Mouse (Mus musculus) hindbrain, postnatal 0 days (tissue): ENCODE results near the gene Rfng. TPM values are rescaled to one million over a fixed set of nuclear protein-coding genes. Genes with fewer than 3 reads are reported as not detected.

Experiments
- ATAC-seq: fragments of 200-750 bp; cut with Nextera tagmentation; 2 replicates; pipeline ENCODE4 v1.8.0; 2017; ENCODE audit warnings: mild to moderate bottlenecking, moderate TSS enrichment, moderate library complexity
- DNase-seq: peaks from one replicate; pipeline ENCODE4 v3.0.0-alpha.2; 2015; ENCODE audit warnings: low spot score
- H3K27ac ChIP-seq: fragments of 300-500 bp; sonication (generic); 2 replicates; pipeline ENCODE4 v1.5.1; 2014; ENCODE audit warnings: mild to moderate bottlenecking
- H3K27me3 ChIP-seq: fragments of 300-500 bp; sonication (generic); 2 replicates; pipeline ENCODE4 v1.6.1; 2014; ENCODE audit warnings: low read length, mixed read lengths; ENCODE audit not compliant: insufficient read depth
- H3K36me3 ChIP-seq: fragments of 300-500 bp; sonication (generic); 2 replicates; pipeline ENCODE4 v1.6.1; 2014; ENCODE audit warnings: low read length, mixed read lengths; ENCODE audit not compliant: insufficient read depth
- H3K4me1 ChIP-seq: fragments of 300-500 bp; sonication (generic); 2 replicates; pipeline ENCODE4 v1.6.1; 2014; ENCODE audit warnings: antibody characterized with exemption, low read length, mixed read lengths; ENCODE audit not compliant: insufficient read depth
- H3K4me2 ChIP-seq: fragments of 300-500 bp; sonication (generic); 2 replicates; pipeline ENCODE4 v1.6.1; 2014; ENCODE audit warnings: low read depth, mild to moderate bottlenecking, low read length, moderate library complexity, mixed read lengths
- H3K4me3 ChIP-seq: fragments of 300-500 bp; sonication (generic); 2 replicates; pipeline ENCODE4 v1.5.1; 2014; ENCODE audit warnings: low read length
- H3K9ac ChIP-seq: fragments of 300-500 bp; sonication (generic); replicated peaks from 2 replicates; pipeline ENCODE4 v1.6.1; 2014; ENCODE audit warnings: mild to moderate bottlenecking, low read length, moderate library complexity, mixed read lengths
- H3K9me3 ChIP-seq: fragments of 300-500 bp; sonication (generic); 2 replicates; pipeline ENCODE4 v1.6.1; 2016; ENCODE audit warnings: low read length, mixed read lengths
- CTCF ChIP-seq: IDR thresholded peaks from 2 replicates; pipeline ENCODE4 v1.5.1; 2016; ENCODE audit warnings: antibody characterized with exemption, control low read depth, low read depth
- WGBS: fragments of 180-500 bp; shearing (Covaris S2); extraction: QIAGEN DNeasy Blood & Tissue Kit; methylation state at CpG from one replicate; pipeline ENCODE4 v1.1.7; 2014; 5-methylcytosine and 5-hydroxymethylcytosine counted together
- polyA plus RNA-seq: library from polyadenylated mRNA; unstranded; fragments of >200 nt; fragmentation: Nextera tagmentation; extraction: Ambion mirVana; gene quantifications from 2 replicates; pipeline ENCODE4 v1.2.1, GENCODE M21; 2015
- total RNA-seq: library from RNA; depleted of rRNA; stranded (reverse); fragments of >200 nt; gene quantifications from 2 replicates; pipeline ENCODE4 v1.2.3, GENCODE M21; 2014; rRNA removed

The Rfng gene
- total and polyA plus RNA-seq, 2 experiments from 2014 or later, result 93.6 to 107 TPM

DNA sequence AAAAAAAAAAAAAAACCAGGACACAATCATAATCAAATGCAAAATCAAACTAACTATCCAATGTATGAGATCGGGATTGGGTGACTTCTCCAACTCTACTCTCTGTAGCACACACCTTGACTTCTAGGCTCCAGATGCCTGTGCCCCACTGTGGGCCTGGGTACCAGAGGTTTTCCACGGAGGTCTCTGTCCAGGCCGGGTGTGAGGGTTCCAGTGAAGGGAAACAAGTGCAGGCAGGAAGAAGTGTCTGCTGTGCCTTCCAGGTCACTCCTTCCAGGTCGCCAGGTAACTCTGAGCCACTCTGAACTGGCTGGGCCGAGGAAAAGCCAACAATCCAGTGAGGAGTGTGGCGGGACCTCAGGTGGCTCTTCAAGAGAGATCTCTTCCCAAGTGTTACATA is 47.6 kb downstream of the Rfng start:
- H3K4me1 ChIP-seq, result no peaks in the 10 kb centered on the region
- no peaks in the 10 kb centered on the region for H3K36me3 ChIP-seq
- H3K9ac ChIP-seq, result no peak overlapping the region
- no peaks in the 10 kb centered on the region for H3K27me3 ChIP-seq
- no peak overlapping the region for H3K27ac ChIP-seq
- no peak for TF ChIP-seq CTCF
- ATAC-seq (no peak), DNase-seq (no peak)
- H3K4me2 ChIP-seq, result no peak overlapping the region
- WGBS, result 79% methylated on average over 6 of the region's 6 CpGs
- no peaks in the 10 kb centered on the region for H3K9me3 ChIP-seq
- H3K4me3 ChIP-seq, result no peak overlapping the region

DNA sequence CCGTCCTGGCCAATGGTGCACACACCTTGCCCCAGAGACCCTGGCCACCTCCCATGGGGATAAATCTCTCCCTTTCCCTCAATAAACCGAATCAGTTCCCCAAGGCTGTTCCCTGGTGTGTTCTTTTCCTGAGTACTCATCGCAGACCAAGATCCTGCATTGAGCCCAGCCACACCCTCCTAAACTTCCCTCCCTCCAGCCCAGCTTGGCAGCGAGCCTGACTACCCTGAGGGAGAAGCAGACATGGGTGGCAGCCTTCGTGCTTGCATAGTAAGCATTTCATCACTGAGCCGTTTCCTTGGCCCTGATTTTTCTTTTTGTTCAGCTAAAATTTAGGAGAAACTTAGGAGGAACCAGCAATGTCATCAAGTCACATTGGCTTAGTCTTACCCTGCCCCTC is 50.5 kb downstream of the Rfng start:
- no peak overlapping the region for H3K9ac ChIP-seq
- no peak overlapping the region for H3K4me3 ChIP-seq
- no peak overlapping the region for H3K4me2 ChIP-seq
- no peak for ATAC-seq
- no peaks in the 10 kb centered on the region for H3K9me3 ChIP-seq
- H3K27ac ChIP-seq, result no peak overlapping the region
- no peaks in the 10 kb centered on the region for H3K36me3 ChIP-seq
- WGBS, result 53% methylated on average over 6 of the region's 6 CpGs
- no peaks in the 10 kb centered on the region for H3K27me3 ChIP-seq
- DNase-seq, result no peak
- TF ChIP-seq CTCF, result no peak
- H3K4me1 ChIP-seq, result no peaks in the 10 kb centered on the region

DNA sequence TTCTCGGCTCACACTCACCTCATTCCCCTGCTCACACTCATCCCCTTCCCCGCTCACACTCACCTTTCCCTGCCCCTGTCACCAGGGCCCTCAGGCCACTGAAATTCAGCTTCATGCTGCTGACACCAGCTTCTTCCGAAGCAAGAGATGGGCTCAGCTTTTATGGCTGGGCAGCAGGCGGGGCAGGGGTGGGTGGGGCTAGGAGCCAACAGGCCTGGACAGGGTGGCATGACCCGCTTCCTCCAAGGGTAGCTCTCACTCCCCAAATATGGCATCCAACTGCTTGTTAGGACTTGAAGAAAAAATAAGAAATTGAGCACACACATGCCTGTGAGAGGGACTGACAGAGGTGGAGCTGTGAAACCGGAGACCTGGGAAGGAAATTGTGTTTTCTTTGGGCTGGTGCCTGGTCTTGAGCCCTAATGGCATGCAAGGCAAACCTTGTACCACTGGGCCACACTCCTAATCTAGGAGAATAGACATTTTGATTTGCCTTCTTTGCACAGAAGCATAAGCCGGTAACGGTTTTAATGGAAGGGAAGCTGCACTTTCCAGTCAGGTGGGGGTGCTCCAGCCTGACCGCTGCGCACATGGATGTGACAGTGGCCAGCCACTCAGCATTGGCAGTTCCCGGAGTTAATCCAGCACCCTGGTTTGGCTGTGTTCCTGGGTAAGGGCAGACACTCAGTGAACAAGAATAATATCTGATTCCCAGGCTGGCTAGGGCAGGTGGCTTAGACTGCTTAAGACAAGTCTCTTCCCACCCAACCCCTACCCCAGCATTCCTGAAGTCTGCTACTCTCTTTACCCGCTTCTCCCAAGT is 51.9 kb downstream of the Rfng start, which contains the start of gene Cbr2:
Gene Cbr2 (minus strand): TSS at position 257 of the 823 bp plus-strand sequence.
- no peak for TF ChIP-seq CTCF
- H3K4me1 ChIP-seq, result no peaks in the 10 kb centered on the region
- no peaks in the 10 kb centered on the region for H3K9me3 ChIP-seq
- DNase-seq (no peak), ATAC-seq (no peak)
- WGBS, result 74% methylated on average over 12 of the region's 12 CpGs
- no peak within 1 kb of the TSS for H3K4me3 ChIP-seq
- no peak within 1 kb of the TSS for H3K27ac ChIP-seq
- no peak within 1 kb of the TSS for H3K4me2 ChIP-seq
- no peak within 1 kb of the TSS for H3K9ac ChIP-seq
- H3K36me3 ChIP-seq, result no peaks in the 10 kb centered on the region
- H3K27me3 ChIP-seq, result no peaks in the 10 kb centered on the region

DNA sequence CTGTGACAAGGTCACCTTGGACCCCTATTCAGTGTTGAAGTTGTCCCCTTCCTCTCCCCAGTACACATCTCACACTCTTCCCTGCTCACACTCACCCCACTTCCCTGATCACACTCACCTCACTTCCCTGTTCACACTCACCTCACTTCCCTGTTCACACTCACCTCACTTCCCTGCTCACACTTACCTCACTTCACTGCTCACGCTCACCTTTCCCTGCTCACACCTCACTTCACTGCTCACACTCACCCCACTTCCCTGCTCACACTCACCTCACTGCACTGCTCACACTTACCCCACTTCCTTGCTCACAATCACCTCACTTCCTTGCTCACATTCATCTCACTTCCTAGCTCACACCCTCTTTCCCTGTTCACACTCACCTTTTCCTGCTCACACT is 52.6 kb downstream of the Rfng start:
- no peak for DNase-seq
- Histone ChIP-seq H3K9me3 (no peaks in the 10 kb centered on the region), H3K36me3 (no peaks in the 10 kb centered on the region), H3K4me2 (no peak overlapping the region), H3K27ac (no peak overlapping the region), H3K4me3 (no peak overlapping the region), H3K27me3 (no peaks in the 10 kb centered on the region), H3K9ac (no peak overlapping the region), H3K4me1 (peaks cover 4% of the 10 kb centered on the region; the same call in 1 of the 2 replicates)
- 89% methylated on average over 1 of the region's 1 CpGs for WGBS
- ATAC-seq, result no peak
- no peak for TF ChIP-seq CTCF

Other genes starting within 250 kb of the Rfng start
- 144 and 192 TPM in 2 replicates for gene Mcrip1, start 234.5 kb downstream of the Rfng start, total RNA-seq
- 250 and 257 TPM in 2 replicates for gene Mcrip1, start 234.5 kb downstream of the Rfng start, polyA plus RNA-seq
- not detected in 2 replicates for gene Ppp1r27, start 233.1 kb downstream of the Rfng start, total RNA-seq
- not detected in 2 replicates for gene Ppp1r27, start 233.1 kb downstream of the Rfng start, polyA plus RNA-seq
- 147 and 174 TPM in 2 replicates for gene P4hb, start 211.0 kb downstream of the Rfng start, total RNA-seq
- 222 TPM in 2 replicates for gene P4hb, start 211.0 kb downstream of the Rfng start, polyA plus RNA-seq
- 252 and 297 TPM in 2 replicates for gene Arhgdia, start 202.6 kb downstream of the Rfng start, total RNA-seq
- 403 and 425 TPM in 2 replicates for gene Arhgdia, start 202.6 kb downstream of the Rfng start, polyA plus RNA-seq
- 95.2 and 114 TPM in 2 replicates for gene Alyref, start 185.8 kb downstream of the Rfng start, total RNA-seq
- gene Alyref, start 185.8 kb downstream of the Rfng start, polyA plus RNA-seq, result 185 and 189 TPM in 2 replicates
- 38.0 and 39.6 TPM in 2 replicates for gene Anapc11, start 185.8 kb downstream of the Rfng start, total RNA-seq
- gene Anapc11, start 185.8 kb downstream of the Rfng start, polyA plus RNA-seq, result 198 and 200 TPM in 2 replicates
- 0.78 TPM in 1 of 2 replicates, not detected in the other for gene Npb, start 175.7 kb downstream of the Rfng start, total RNA-seq
- gene Npb, start 175.7 kb downstream of the Rfng start, polyA plus RNA-seq, result 1.8 and 3.0 TPM in 2 replicates
- gene Pcyt2, start 166.3 kb downstream of the Rfng start, total RNA-seq, result 120 and 142 TPM in 2 replicates
- gene Pcyt2, start 166.3 kb downstream of the Rfng start, polyA plus RNA-seq, result 125 and 143 TPM in 2 replicates
- 30.8 and 32.8 TPM in 2 replicates for gene Sirt7, start 159.0 kb downstream of the Rfng start, total RNA-seq
- 32.3 and 38.3 TPM in 2 replicates for gene Sirt7, start 159.0 kb downstream of the Rfng start, polyA plus RNA-seq
- gene Mafg, start 150.6 kb downstream of the Rfng start, total RNA-seq, result 35.9 and 39.3 TPM in 2 replicates
- 36.5 and 38.9 TPM in 2 replicates for gene Mafg, start 150.6 kb downstream of the Rfng start, polyA plus RNA-seq
- 9.0 and 9.3 TPM in 2 replicates for gene Pycr1, start 140.4 kb downstream of the Rfng start, total RNA-seq
- 13.2 and 13.8 TPM in 2 replicates for gene Pycr1, start 140.4 kb downstream of the Rfng start, polyA plus RNA-seq
- 1.4 and 1.5 TPM in 2 replicates for gene Myadml2, start 136.0 kb downstream of the Rfng start, total RNA-seq
- gene Myadml2, start 136.0 kb downstream of the Rfng start, polyA plus RNA-seq, result 1.3 and 1.5 TPM in 2 replicates
- gene Notum, start 123.0 kb downstream of the Rfng start, total RNA-seq, result 6.9 and 10.3 TPM in 2 replicates
- gene Notum, start 123.0 kb downstream of the Rfng start, polyA plus RNA-seq, result 3.0 and 4.1 TPM in 2 replicates
- gene Aspscr1, start 111.2 kb downstream of the Rfng start, total RNA-seq, result 105 and 130 TPM in 2 replicates
- gene Aspscr1, start 111.2 kb downstream of the Rfng start, polyA plus RNA-seq, result 143 and 148 TPM in 2 replicates
- 57.6 and 78.6 TPM in 2 replicates for gene Cenpx, start 70.5 kb downstream of the Rfng start, total RNA-seq
- 99.7 and 100 TPM in 2 replicates for gene Cenpx, start 70.5 kb downstream of the Rfng start, polyA plus RNA-seq
- 35.4 and 49.1 TPM in 2 replicates for gene Lrrc45, start 70.3 kb downstream of the Rfng start, total RNA-seq
- 41.7 and 44.3 TPM in 2 replicates for gene Lrrc45, start 70.3 kb downstream of the Rfng start, polyA plus RNA-seq
- gene Rac3, start 62.7 kb downstream of the Rfng start, total RNA-seq, result 669 and 698 TPM in 2 replicates
- 593 and 639 TPM in 2 replicates for gene Rac3, start 62.7 kb downstream of the Rfng start, polyA plus RNA-seq
- gene Dcxr, start 56.9 kb downstream of the Rfng start, total RNA-seq, result 16.1 and 17.6 TPM in 2 replicates
- gene Dcxr, start 56.9 kb downstream of the Rfng start, polyA plus RNA-seq, result 20.2 and 21.3 TPM in 2 replicates
- gene Cbr2, start 52.1 kb downstream of the Rfng start, total RNA-seq, result 4.7 and 6.1 TPM in 2 replicates
- gene Cbr2, start 52.1 kb downstream of the Rfng start, polyA plus RNA-seq, result 3.5 and 4.0 TPM in 2 replicates
- 0.42 and 1.3 TPM in 2 replicates for gene Hmga1b, start 21.4 kb downstream of the Rfng start, total RNA-seq
- gene Hmga1b, start 21.4 kb downstream of the Rfng start, polyA plus RNA-seq, result 1.9 and 2.5 TPM in 2 replicates
- gene Gps1, start 65 bp upstream of the Rfng start, total RNA-seq, result 304 and 314 TPM in 2 replicates
- 234 and 242 TPM in 2 replicates for gene Gps1, start 65 bp upstream of the Rfng start, polyA plus RNA-seq
- gene Dus1l, start 12.2 kb upstream of the Rfng start, total RNA-seq, result 36.3 and 48.5 TPM in 2 replicates
- 40.4 and 42.2 TPM in 2 replicates for gene Dus1l, start 12.2 kb upstream of the Rfng start, polyA plus RNA-seq
- gene Fasn, start 40.3 kb upstream of the Rfng start, total RNA-seq, result 474 and 499 TPM in 2 replicates
- gene Fasn, start 40.3 kb upstream of the Rfng start, polyA plus RNA-seq, result 48.9 and 54.4 TPM in 2 replicates
- gene Ccdc57, start 148.7 kb upstream of the Rfng start, total RNA-seq, result 4.2 and 7.1 TPM in 2 replicates
- gene Ccdc57, start 148.7 kb upstream of the Rfng start, polyA plus RNA-seq, result 4.8 and 5.6 TPM in 2 replicates
- 22.9 and 24.9 TPM in 2 replicates for gene Slc16a3, start 164.3 kb upstream of the Rfng start, total RNA-seq
- 6.4 and 7.8 TPM in 2 replicates for gene Slc16a3, start 164.3 kb upstream of the Rfng start, polyA plus RNA-seq
- 95.2 and 100 TPM in 2 replicates for gene Csnk1d, start 207.1 kb upstream of the Rfng start, total RNA-seq
- gene Csnk1d, start 207.1 kb upstream of the Rfng start, polyA plus RNA-seq, result 97.7 and 102 TPM in 2 replicates